Mouse (Mus musculus): ENCODE measurements around the gene Tapbp. TPM values are rescaled to one million over a fixed set of nuclear protein-coding genes. Genes with fewer than 3 reads are reported as not detected.
A peak's percentile ranks its signal among the peaks of the same experiment; 100 is the strongest.

Tapbp gene
- polyA plus RNA-seq, 1 experiment from 2014 or later: 26.6 TPM

- no peaks in the 10 kb centered on the region for H3K9me3 ChIP-seq
- peaks cover 31% of the 10 kb centered on the region for H3K4me1 ChIP-seq
- WGBS: under 1% methylated on average over 43 of the region's 44 CpGs
- peak overlapping the region; percentile 97 for H3K4me2 ChIP-seq
- no peaks in the 10 kb centered on the region for H3K27me3 ChIP-seq
- H3K4me3 ChIP-seq: peak overlapping the region; percentile 95
- peak; percentile 27 for ATAC-seq (ENCODE audit: insufficient number of reproducible peaks, insufficient read depth, low FRiP score, low TSS enrichment, low read depth)
- H3K27ac ChIP-seq: peak overlapping the region; percentile 91
- H3K36me3 ChIP-seq: peaks cover 26% of the 10 kb centered on the region
- H3K9ac ChIP-seq: peak overlapping the region; percentile 81
These were observed 7.2 kb upstream of the Tapbp start for GRCm38 (mm10) chr17:33908331-33909076.

GRCm38 (mm10) chr17:33909077-33909868 lies 6.4 kb upstream of the Tapbp start, which contains the start of gene Daxx:
Gene Daxx, plus strand, starts transcription at chr17:33909414.
- Histone ChIP-seq H3K4me3 (peak within 1 kb of the TSS; percentile 95), H3K4me2 (peak within 1 kb of the TSS; percentile 97), H3K9ac (peak within 1 kb of the TSS; percentile 91), H3K4me1 (peaks cover 31% of the 10 kb centered on the region), H3K36me3 (peaks cover 34% of the 10 kb centered on the region), H3K27ac (peak within 1 kb of the TSS; percentile 91), H3K9me3 (no peaks in the 10 kb centered on the region), H3K27me3 (no peaks in the 10 kb centered on the region)
- under 1% methylated on average over 68 of the region's 68 CpGs for WGBS
- ATAC-seq (ENCODE audit: insufficient number of reproducible peaks, insufficient read depth, low FRiP score, low TSS enrichment, low read depth): peak; percentile 96

GRCm38 (mm10) chr17:33909869-33910250 lies 5.8 kb upstream of the Tapbp start:
- H3K36me3 ChIP-seq: peaks cover 38% of the 10 kb centered on the region
- peak overlapping the region; percentile 97 for H3K4me2 ChIP-seq
- peaks cover 32% of the 10 kb centered on the region for H3K4me1 ChIP-seq
- no peaks in the 10 kb centered on the region for H3K9me3 ChIP-seq
- H3K9ac ChIP-seq: peak overlapping the region; percentile 91
- no peaks in the 10 kb centered on the region for H3K27me3 ChIP-seq
- WGBS: 0% methylated on average over 14 of the region's 14 CpGs
- ATAC-seq (ENCODE audit: insufficient number of reproducible peaks, insufficient read depth, low FRiP score, low TSS enrichment, low read depth): no peak
- H3K4me3 ChIP-seq: peak overlapping the region; percentile 95
- peak overlapping the region; percentile 91 for H3K27ac ChIP-seq

GRCm38 (mm10) chr17:33910346-33911051 lies 5.2 kb upstream of the Tapbp start:
- Histone ChIP-seq H3K27me3 (no peaks in the 10 kb centered on the region), H3K9ac (peak overlapping the region; percentile 91), H3K4me3 (peak overlapping the region; percentile 95), H3K4me1 (peaks cover 38% of the 10 kb centered on the region), H3K9me3 (no peaks in the 10 kb centered on the region), H3K4me2 (peak overlapping the region; percentile 97), H3K27ac (peak overlapping the region; percentile 91), H3K36me3 (peaks cover 42% of the 10 kb centered on the region)
- no peak for ATAC-seq (ENCODE audit: insufficient number of reproducible peaks, insufficient read depth, low FRiP score, low TSS enrichment, low read depth)
- 37% methylated on average over 11 of the region's 11 CpGs for WGBS

- peaks cover 42% of the 10 kb centered on the region for H3K36me3 ChIP-seq
- peaks cover 39% of the 10 kb centered on the region for H3K4me1 ChIP-seq
- no peak for ATAC-seq (ENCODE audit: insufficient number of reproducible peaks, insufficient read depth, low FRiP score, low TSS enrichment, low read depth)
- no peak overlapping the region for H3K4me2 ChIP-seq
- H3K9me3 ChIP-seq: no peaks in the 10 kb centered on the region
- 0 out of 2 replicates have a peak overlapping the region, but pooled peaks have one; percentile 27 for H3K9ac ChIP-seq
- no peak overlapping the region for H3K27ac ChIP-seq
- WGBS: 94% methylated on average over 31 of the region's 31 CpGs
- H3K4me3 ChIP-seq: no peak overlapping the region
- H3K27me3 ChIP-seq: no peaks in the 10 kb centered on the region
These were observed 4.5 kb upstream of the Tapbp start for GRCm38 (mm10) chr17:33911052-33911812.

- H3K4me1 ChIP-seq: peaks cover 43% of the 10 kb centered on the region
- no peak overlapping the region for H3K4me2 ChIP-seq
- ATAC-seq (ENCODE audit: insufficient number of reproducible peaks, insufficient read depth, low FRiP score, low TSS enrichment, low read depth): no peak
- H3K9ac ChIP-seq: 0 out of 2 replicates have a peak overlapping the region, but pooled peaks have one; percentile 27
- H3K4me3 ChIP-seq: no peak overlapping the region
- 90% methylated on average over 28 of the region's 28 CpGs for whole genome bisulfite sequencing
- no peaks in the 10 kb centered on the region for H3K9me3 ChIP-seq
- no peaks in the 10 kb centered on the region for H3K27me3 ChIP-seq
- no peak overlapping the region for H3K27ac ChIP-seq
- H3K36me3 ChIP-seq: peaks cover 43% of the 10 kb centered on the region
These were observed 3.8 kb upstream of the Tapbp start for GRCm38 (mm10) chr17:33911813-33912414.

GRCm38 (mm10) chr17:33913264-33913663 lies 2.4 kb upstream of the Tapbp start:
- Histone ChIP-seq H3K36me3 (peaks cover 56% of the 10 kb centered on the region), H3K27me3 (no peaks in the 10 kb centered on the region), H3K9ac (no peak overlapping the region), H3K4me2 (no peak overlapping the region), H3K4me1 (peaks cover 51% of the 10 kb centered on the region), H3K4me3 (no peak overlapping the region), H3K27ac (no peak overlapping the region), H3K9me3 (no peaks in the 10 kb centered on the region)
- 90% methylated on average over 10 of the region's 10 CpGs for WGBS
- ATAC-seq (ENCODE audit: insufficient number of reproducible peaks, insufficient read depth, low FRiP score, low TSS enrichment, low read depth): no peak

GRCm38 (mm10) chr17:33913905-33914304 lies 1.8 kb upstream of the Tapbp start:
- no peak overlapping the region for H3K9ac ChIP-seq
- H3K4me2 ChIP-seq: no peak overlapping the region
- H3K4me3 ChIP-seq: no peak overlapping the region
- H3K27me3 ChIP-seq: no peaks in the 10 kb centered on the region
- H3K36me3 ChIP-seq: peaks cover 56% of the 10 kb centered on the region
- H3K9me3 ChIP-seq: no peaks in the 10 kb centered on the region
- no peak for ATAC-seq (ENCODE audit: insufficient number of reproducible peaks, insufficient read depth, low FRiP score, low TSS enrichment, low read depth)
- WGBS: 92% methylated on average over 8 of the region's 8 CpGs
- no peak overlapping the region for H3K27ac ChIP-seq
- peaks cover 54% of the 10 kb centered on the region for H3K4me1 ChIP-seq

- H3K27ac ChIP-seq: no peak overlapping the region
- no peaks in the 10 kb centered on the region for H3K27me3 ChIP-seq
- peaks cover 56% of the 10 kb centered on the region for H3K36me3 ChIP-seq
- H3K4me1 ChIP-seq: peaks cover 62% of the 10 kb centered on the region
- peak overlapping the region; percentile 38; the same call in 1 of the 2 replicates for H3K9ac ChIP-seq
- peak overlapping the region; percentile 66 for H3K4me2 ChIP-seq
- H3K4me3 ChIP-seq: peak overlapping the region; percentile 53
- 73% methylated on average over 13 of the region's 13 CpGs for WGBS
- H3K9me3 ChIP-seq: no peaks in the 10 kb centered on the region
- ATAC-seq (ENCODE audit: insufficient number of reproducible peaks, insufficient read depth, low FRiP score, low TSS enrichment, low read depth): no peak
These were observed 719 bp upstream of the Tapbp start for GRCm38 (mm10) chr17:33914969-33915391.

- Histone ChIP-seq H3K27me3 (no peaks in the 10 kb centered on the region), H3K27ac (peak overlapping the region; percentile 81), H3K9ac (peak overlapping the region; percentile 64), H3K9me3 (no peaks in the 10 kb centered on the region), H3K4me2 (peak overlapping the region; percentile 66), H3K36me3 (peaks cover 50% of the 10 kb centered on the region), H3K4me1 (peaks cover 57% of the 10 kb centered on the region), H3K4me3 (peak overlapping the region; percentile 53)
- under 1% methylated on average over 18 of the region's 20 CpGs for WGBS
- 0 out of 2 replicates have a peak, but pooled peaks have one; percentile 6 for ATAC-seq (ENCODE audit: insufficient number of reproducible peaks, insufficient read depth, low FRiP score, low TSS enrichment, low read depth)
These were observed 595 bp downstream of the Tapbp start for GRCm38 (mm10) chr17:33916294-33916693.

All from embryonic facial prominence, embryonic 13.5 days (tissue).